Mouse (Mus musculus) lung, embryonic 14.5 days (tissue): Measurements from ENCODE around the gene Atp6v0a1. TPM values are rescaled to one million over a fixed set of nuclear protein-coding genes. Genes with fewer than 3 reads are reported as not detected.
A peak's percentile ranks its signal among the peaks of the same experiment; 100 is the strongest.

Source experiments
- ATAC-seq: fragments of 200-750 bp; cut with Nextera tagmentation; 2 replicates; pipeline ENCODE4 v1.8.0; 2017; ENCODE audit warnings: mild to moderate bottlenecking, moderate TSS enrichment, moderate library complexity; ENCODE audit not compliant: insufficient read depth
- DNase-seq: peaks from one replicate; pipeline ENCODE4 v3.0.0-alpha.2; 2015
- H3K27ac ChIP-seq: fragments of 300-500 bp; sonication (generic); 2 replicates; pipeline ENCODE4 v1.5.1; 2014; ENCODE audit warnings: low read depth, mild to moderate bottlenecking, moderate library complexity
- H3K27me3 ChIP-seq: fragments of 300-500 bp; sonication (generic); 2 replicates; pipeline ENCODE4 v1.6.1; 2014; ENCODE audit warnings: low read length, control low read depth; ENCODE audit not compliant: insufficient read depth
- H3K36me3 ChIP-seq: fragments of 300-500 bp; sonication (generic); 2 replicates; pipeline ENCODE4 v1.6.1; 2014; ENCODE audit warnings: control low read depth; ENCODE audit not compliant: insufficient read depth
- H3K4me1 ChIP-seq: fragments of 300-500 bp; sonication (generic); 2 replicates; pipeline ENCODE4 v1.6.1; 2014; ENCODE audit warnings: antibody characterized with exemption, control low read depth; ENCODE audit not compliant: insufficient read depth
- H3K4me2 ChIP-seq: fragments of 300-500 bp; sonication (generic); 2 replicates; pipeline ENCODE4 v1.6.1; 2014; ENCODE audit warnings: mild to moderate bottlenecking
- H3K4me3 ChIP-seq: fragments of 300-500 bp; sonication (generic); 2 replicates; pipeline ENCODE4 v1.5.1; 2014; ENCODE audit warnings: low read depth, low read length
- H3K9ac ChIP-seq: fragments of 300-500 bp; sonication (generic); 2 replicates; pipeline ENCODE4 v1.6.1; 2014
- H3K9me3 ChIP-seq: fragments of 300-500 bp; sonication (generic); 2 replicates; pipeline ENCODE4 v1.6.1; 2016; ENCODE audit warnings: low read depth, low read length, control low read depth
- CTCF ChIP-seq: IDR thresholded peaks from 2 replicates; pipeline ENCODE4 v1.5.1; 2016; ENCODE audit warnings: antibody characterized with exemption, low read depth
- WGBS: fragments of 180-500 bp; shearing (Covaris S2); extraction: QIAGEN DNeasy Blood & Tissue Kit; methylation state at CpG from one replicate; pipeline ENCODE4 v1.1.7; 2014; 5-methylcytosine and 5-hydroxymethylcytosine counted together
- microRNA-seq: library from miRNA; unstranded; fragments of <30 nt; microRNA quantifications from one replicate; pipeline ENCODE4, GENCODE M21; 2016; ENCODE audit warnings: borderline number of aligned reads
- polyA plus RNA-seq: library from polyadenylated mRNA; unstranded; fragments of >200 nt; fragmentation: Nextera tagmentation; extraction: Ambion mirVana; gene quantifications from 2 replicates; pipeline ENCODE4 v1.2.1, GENCODE M21; 2014

The Atp6v0a1 gene
- polyA plus RNA-seq, 1 experiment from 2014 or later, result 38.0 TPM

DNA sequence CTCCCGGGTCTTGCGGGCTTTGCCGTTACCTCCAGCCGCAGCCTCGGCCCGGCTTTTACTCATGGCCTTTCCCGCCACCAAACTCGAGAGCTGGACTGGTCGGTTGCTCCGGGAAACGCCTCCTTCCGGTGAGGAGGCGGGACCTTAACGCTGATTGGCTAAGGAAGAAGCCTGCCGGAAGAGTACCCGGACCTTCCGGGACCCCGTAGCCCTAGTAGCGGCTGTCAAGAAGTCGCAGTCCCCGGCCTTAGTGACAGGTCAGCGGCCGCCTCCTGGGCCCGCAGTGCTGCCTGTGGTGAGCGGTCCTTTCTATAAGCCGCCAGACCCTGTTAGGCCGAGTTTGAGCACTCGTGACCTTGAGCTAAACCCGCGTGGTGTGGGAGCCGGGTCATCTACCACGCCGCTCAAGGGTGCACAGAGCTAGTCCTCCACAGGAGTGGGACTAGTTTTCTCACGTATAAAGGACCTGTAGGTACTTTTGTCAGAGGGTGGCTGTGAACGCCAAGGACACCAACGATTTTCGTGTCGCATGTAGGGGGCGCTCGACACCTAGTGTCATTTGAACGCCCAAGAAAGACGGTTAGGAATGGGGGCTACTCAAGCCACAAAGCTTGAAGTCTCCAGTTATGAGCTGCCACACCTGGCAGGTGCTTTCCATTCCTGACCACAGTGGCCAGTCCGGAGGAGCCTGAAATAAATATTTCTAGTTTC, 86.2 kb downstream of the Atp6v0a1 start, which contains the start of gene Psmc3ip:
Gene Psmc3ip (minus strand): TSS at position 123 of the 711 bp plus-strand sequence.
- ATAC-seq, result peak; percentile 97
- peak within 1 kb of the TSS; percentile 71 for H3K4me3 ChIP-seq
- H3K27ac ChIP-seq, result peak within 1 kb of the TSS; percentile 81
- peak within 1 kb of the TSS; percentile 67 for H3K9ac ChIP-seq
- no peaks in the 10 kb centered on the region for H3K27me3 ChIP-seq
- no peaks in the 10 kb centered on the region for H3K4me1 ChIP-seq
- peaks cover 73% of the 10 kb centered on the region for H3K36me3 ChIP-seq
- peak; percentile 99 for DNase-seq
- under 1% methylated on average over 43 of the region's 43 CpGs for WGBS
- peak; percentile 84 for TF ChIP-seq CTCF
- no peaks in the 10 kb centered on the region for H3K9me3 ChIP-seq
- peak within 1 kb of the TSS; percentile 96 for H3K4me2 ChIP-seq

DNA sequence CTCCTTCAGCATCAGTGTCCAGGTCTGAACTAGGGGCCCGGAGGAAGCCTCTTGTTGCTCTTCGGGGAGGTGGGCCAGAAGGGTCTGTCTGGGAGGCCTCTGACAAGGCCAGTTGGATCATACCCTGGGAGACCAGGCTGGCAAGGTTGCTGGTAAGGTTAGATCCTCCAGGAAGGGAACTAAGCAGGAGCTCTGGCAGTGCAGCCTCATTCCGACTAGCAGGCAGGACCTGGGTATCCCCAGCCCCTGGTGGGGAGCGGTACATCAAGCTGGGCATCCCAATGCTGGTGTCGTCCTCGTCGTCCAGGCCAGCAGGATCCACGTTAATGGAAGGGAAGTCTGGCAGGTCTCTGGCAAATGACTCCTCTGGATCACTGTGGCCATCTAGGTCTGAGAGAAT, 89.0 kb downstream of the Atp6v0a1 start:
- H3K4me2 ChIP-seq, result no peak overlapping the region
- H3K36me3 ChIP-seq, result peaks cover 73% of the 10 kb centered on the region
- ATAC-seq (no peak), DNase-seq (no peak)
- H3K4me1 ChIP-seq, result no peaks in the 10 kb centered on the region
- no peaks in the 10 kb centered on the region for H3K9me3 ChIP-seq
- H3K4me3 ChIP-seq, result no peak overlapping the region
- H3K27ac ChIP-seq, result no peak overlapping the region
- no peak overlapping the region; the same call in 1 of the 2 replicates for H3K9ac ChIP-seq
- H3K27me3 ChIP-seq, result no peaks in the 10 kb centered on the region
- TF ChIP-seq CTCF, result no peak
- 91% methylated on average over 8 of the region's 8 CpGs for WGBS

DNA sequence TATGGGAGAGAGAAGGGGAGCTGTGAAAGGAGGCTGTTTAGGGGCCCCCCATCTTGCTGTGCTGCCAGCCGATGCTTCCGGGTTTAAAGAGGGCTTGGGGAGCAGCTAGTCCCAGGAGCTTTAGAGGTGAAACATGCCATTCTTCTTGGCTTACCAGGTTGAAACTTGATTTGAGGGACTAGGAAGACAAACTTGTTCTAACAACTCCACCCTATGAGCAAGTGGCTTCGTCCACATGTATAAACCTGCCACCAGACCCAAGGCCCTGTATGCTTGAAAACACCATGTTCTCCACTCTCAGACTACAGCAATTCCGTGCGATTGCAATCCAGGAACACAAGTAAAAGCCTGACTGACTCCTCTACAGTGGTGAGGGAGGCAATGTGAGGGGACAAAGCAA, 93.8 kb downstream of the Atp6v0a1 start:
- Histone ChIP-seq H3K4me3 (no peak overlapping the region), H3K4me1 (no peaks in the 10 kb centered on the region), H3K27ac (no peak overlapping the region), H3K36me3 (peaks cover 72% of the 10 kb centered on the region), H3K4me2 (no peak overlapping the region), H3K9ac (no peak overlapping the region), H3K9me3 (no peaks in the 10 kb centered on the region), H3K27me3 (no peaks in the 10 kb centered on the region)
- TF ChIP-seq CTCF, result no peak
- DNase-seq (no peak), ATAC-seq (no peak)
- WGBS, result 87% methylated on average over 5 of the region's 5 CpGs

DNA sequence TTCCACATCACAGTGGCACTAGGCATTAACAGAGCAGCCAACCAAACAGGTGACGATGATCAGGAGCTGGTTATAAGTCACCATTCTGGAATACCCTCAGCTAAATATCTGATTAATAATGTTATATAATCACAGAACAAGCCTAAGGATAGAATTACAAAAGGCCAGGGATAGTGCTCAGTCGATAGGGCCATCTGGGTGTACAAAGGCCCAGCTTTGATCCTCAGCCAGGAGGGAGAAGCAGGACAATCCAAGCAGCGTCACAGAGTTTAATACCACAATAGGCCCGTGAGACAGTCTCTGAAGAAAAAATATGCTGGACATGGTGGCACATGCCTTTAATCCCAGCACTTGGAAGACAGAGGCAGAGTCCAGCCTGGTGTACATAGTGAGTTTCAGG, 100.1 kb downstream of the Atp6v0a1 start:
- Histone ChIP-seq H3K36me3 (0 out of 2 replicates have a peak, but pooled peaks cover 12% of the 10 kb centered on the region), H3K4me1 (no peaks in the 10 kb centered on the region), H3K9me3 (no peaks in the 10 kb centered on the region), H3K27ac (no peak overlapping the region), H3K4me3 (no peak overlapping the region), H3K27me3 (no peaks in the 10 kb centered on the region), H3K9ac (no peak overlapping the region), H3K4me2 (no peak overlapping the region)
- WGBS, result 79% methylated on average over 4 of the region's 4 CpGs
- ATAC-seq (no peak), DNase-seq (no peak)
- no peak for TF ChIP-seq CTCF

DNA sequence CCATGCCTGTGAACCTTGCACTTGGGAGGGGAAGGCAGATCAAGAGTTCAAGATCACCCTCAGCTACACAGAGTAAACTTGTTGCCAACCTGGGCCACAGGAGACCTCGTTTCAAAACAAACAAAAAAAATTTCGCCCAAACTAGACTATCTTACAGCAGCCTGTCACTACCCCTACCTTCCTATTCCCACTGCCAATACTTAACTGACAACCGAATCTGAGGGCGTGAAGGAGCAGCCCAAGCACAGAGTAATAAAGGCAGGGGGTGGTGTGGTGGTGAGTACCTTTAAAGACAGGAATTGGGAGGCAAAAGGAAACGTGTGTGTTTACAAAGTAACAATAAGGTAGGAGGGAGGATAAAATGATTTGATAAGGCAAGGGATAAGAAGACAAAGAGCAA, 101.5 kb downstream of the Atp6v0a1 start:
- H3K27me3 ChIP-seq, result no peaks in the 10 kb centered on the region
- H3K9me3 ChIP-seq, result no peaks in the 10 kb centered on the region
- DNase-seq (no peak), ATAC-seq (no peak)
- H3K36me3 ChIP-seq, result peaks cover 15% of the 10 kb centered on the region; the same call in 1 of the 2 replicates
- TF ChIP-seq CTCF, result no peak
- no peak overlapping the region for H3K27ac ChIP-seq
- no peak overlapping the region for H3K4me3 ChIP-seq
- no peaks in the 10 kb centered on the region for H3K4me1 ChIP-seq
- 44% methylated on average over 5 of the region's 5 CpGs for WGBS
- no peak overlapping the region for H3K4me2 ChIP-seq
- H3K9ac ChIP-seq, result no peak overlapping the region

DNA sequence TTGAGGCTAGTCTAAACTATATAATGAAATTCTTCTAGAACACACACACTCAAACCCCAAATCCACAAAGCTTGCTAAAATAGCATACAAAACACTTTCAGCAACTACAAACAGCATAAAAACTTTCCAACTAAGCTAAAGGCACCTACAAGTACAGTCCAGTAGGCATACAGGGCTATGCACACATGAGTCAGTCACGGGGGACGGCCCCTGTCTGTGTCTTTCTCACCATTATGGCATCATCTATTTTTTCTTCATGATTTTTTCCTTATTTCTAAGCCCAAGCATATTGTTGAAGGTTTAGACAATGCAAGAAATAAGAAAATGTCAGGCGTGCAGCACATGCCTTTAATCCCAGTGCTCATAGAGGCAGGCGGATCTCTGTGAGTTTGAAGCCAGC, 101.9 kb downstream of the Atp6v0a1 start:
- ATAC-seq, result no peak
- Histone ChIP-seq H3K4me3 (no peak overlapping the region), H3K36me3 (peaks cover 12% of the 10 kb centered on the region; the same call in 1 of the 2 replicates), H3K27ac (no peak overlapping the region), H3K27me3 (no peaks in the 10 kb centered on the region), H3K9ac (no peak overlapping the region), H3K4me1 (no peaks in the 10 kb centered on the region), H3K9me3 (no peaks in the 10 kb centered on the region), H3K4me2 (no peak overlapping the region)
- TF ChIP-seq CTCF, result no peak
- no peak for DNase-seq
- 88% methylated on average over 4 of the region's 4 CpGs for WGBS

DNA sequence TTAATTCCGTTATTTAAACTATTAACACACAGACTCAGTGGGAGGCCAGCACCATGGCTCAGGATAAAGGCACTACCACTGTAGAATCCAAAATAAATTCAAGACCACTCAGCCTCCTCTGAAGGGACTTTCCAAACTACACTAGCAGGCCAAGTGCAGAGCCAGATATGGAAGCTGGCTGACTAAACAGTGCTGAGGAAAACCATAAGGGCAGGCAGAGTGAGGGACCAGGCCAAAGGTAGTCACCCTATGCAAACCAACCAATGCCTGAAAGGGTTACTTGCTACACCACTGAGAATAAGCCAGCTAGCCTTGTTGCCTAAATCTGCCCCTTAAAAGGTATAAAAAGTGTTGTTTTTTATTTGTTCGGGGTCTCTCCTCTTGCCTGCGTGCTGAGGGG, 102.9 kb downstream of the Atp6v0a1 start:
- no peak overlapping the region for H3K9ac ChIP-seq
- TF ChIP-seq CTCF, result no peak
- DNase-seq (no peak), ATAC-seq (no peak)
- WGBS, result 98% methylated on average over 3 of the region's 3 CpGs
- H3K4me1 ChIP-seq, result no peaks in the 10 kb centered on the region
- H3K9me3 ChIP-seq, result no peaks in the 10 kb centered on the region
- H3K4me3 ChIP-seq, result no peak overlapping the region
- H3K36me3 ChIP-seq, result peaks cover 13% of the 10 kb centered on the region; the same call in 1 of the 2 replicates
- H3K27me3 ChIP-seq, result no peaks in the 10 kb centered on the region
- H3K27ac ChIP-seq, result no peak overlapping the region
- no peak overlapping the region for H3K4me2 ChIP-seq

Small RNAs within 50 kb of the gene (microRNA-seq; reads per million reads assigned to microRNA genes)
- not detected for gene Mir6928

Other genes starting within 250 kb of the Atp6v0a1 start
- not detected in 2 replicates for gene Kcnh4, start 249.5 kb upstream of the Atp6v0a1 start, polyA plus RNA-seq
- gene Hcrt, start 246.5 kb upstream of the Atp6v0a1 start, polyA plus RNA-seq, result not detected in 2 replicates
- gene Ghdc, start 238.5 kb upstream of the Atp6v0a1 start, polyA plus RNA-seq, result 2.3 and 2.9 TPM in 2 replicates
- gene Stat5b, start 158.7 kb upstream of the Atp6v0a1 start, polyA plus RNA-seq, result 26.6 and 27.9 TPM in 2 replicates
- 5.4 and 5.8 TPM in 2 replicates for gene Stat5a, start 150.1 kb upstream of the Atp6v0a1 start, polyA plus RNA-seq
- gene Stat3, start 69.9 kb upstream of the Atp6v0a1 start, polyA plus RNA-seq, result 33.8 and 36.5 TPM in 2 replicates
- gene Cavin1, start 38.6 kb upstream of the Atp6v0a1 start, polyA plus RNA-seq, result 137 and 143 TPM in 2 replicates
- gene Naglu, start 60.6 kb downstream of the Atp6v0a1 start, polyA plus RNA-seq, result 13.2 and 14.0 TPM in 2 replicates
- gene Hsd17b1, start 69.0 kb downstream of the Atp6v0a1 start, polyA plus RNA-seq, result not detected in 2 replicates
- gene Coasy, start 73.1 kb downstream of the Atp6v0a1 start, polyA plus RNA-seq, result 37.9 and 38.0 TPM in 2 replicates
- gene Mlx, start 77.8 kb downstream of the Atp6v0a1 start, polyA plus RNA-seq, result 39.1 and 40.5 TPM in 2 replicates
- 39.9 and 44.1 TPM in 2 replicates for gene Psmc3ip, start 86.0 kb downstream of the Atp6v0a1 start, polyA plus RNA-seq
- gene Retreg3, start 110.4 kb downstream of the Atp6v0a1 start, polyA plus RNA-seq, result 9.3 and 9.4 TPM in 2 replicates
- 89.8 and 96.0 TPM in 2 replicates for gene Tubg1, start 110.5 kb downstream of the Atp6v0a1 start, polyA plus RNA-seq
- 2.7 and 4.1 TPM in 2 replicates for gene Tubg2, start 146.5 kb downstream of the Atp6v0a1 start, polyA plus RNA-seq
- gene Cntnap1, start 161.1 kb downstream of the Atp6v0a1 start, polyA plus RNA-seq, result 0.84 and 1.0 TPM in 2 replicates
- gene Plekhh3, start 161.9 kb downstream of the Atp6v0a1 start, polyA plus RNA-seq, result 15.9 and 18.0 TPM in 2 replicates
- gene Ccr10, start 166.0 kb downstream of the Atp6v0a1 start, polyA plus RNA-seq, result 0.11 TPM in 1 of 2 replicates, not detected in the other
- gene Ezh1, start 217.0 kb downstream of the Atp6v0a1 start, polyA plus RNA-seq, result 17.4 and 18.9 TPM in 2 replicates
- gene Ramp2, start 236.6 kb downstream of the Atp6v0a1 start, polyA plus RNA-seq, result 271 and 276 TPM in 2 replicates
- gene Vps25, start 244.3 kb downstream of the Atp6v0a1 start, polyA plus RNA-seq, result 132 and 139 TPM in 2 replicates